Mouse (Mus musculus): ENCODE measurements at regions not wholly inside any gene's neighbourhood (a gene's known extent, or its start where the extent isn't known, plus 50 kb on each side); places are given as distances from the start of the nearest gene placed in this dataset.

DNA sequence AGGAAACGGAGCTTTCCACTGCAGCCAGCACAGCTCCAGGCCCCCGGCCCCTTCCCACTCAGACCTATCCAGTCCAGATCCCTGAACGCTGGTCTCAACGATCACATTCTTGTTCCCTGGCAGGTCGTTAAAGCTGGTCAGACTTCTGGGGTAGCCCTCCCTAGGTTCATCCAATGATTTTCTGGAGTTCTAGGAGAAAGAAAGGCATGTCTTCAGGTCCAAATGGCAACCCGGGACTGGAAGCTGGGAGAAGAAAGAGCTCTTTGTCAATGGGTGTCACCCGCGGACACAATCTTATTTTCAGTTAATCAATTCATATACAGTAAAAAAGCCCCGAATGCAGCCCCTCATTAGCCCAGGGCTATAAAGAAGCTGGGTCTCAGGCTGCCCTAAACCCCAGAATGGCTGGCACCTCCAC, 315.8 kb downstream of the Rab28 start:
- H3K9ac ChIP-seq (ENCODE audit: low read length): no peak overlapping the region
- ATAC-seq (ENCODE audit: low FRiP score, low TSS enrichment) (no peak), DNase-seq (ENCODE audit: low spot score) (no peak)
- H3K27ac ChIP-seq (replicated peaks): no peak overlapping the region
- H3K4me3 ChIP-seq (ENCODE audit: low read depth, low read length): no peak overlapping the region
- no peak overlapping the region for H3K4me2 ChIP-seq (replicated peaks; ENCODE audit: low read depth)
- H3K9me3 ChIP-seq (ENCODE audit: control insufficient read depth, low read length): no peaks in the 10 kb centered on the region
- no peaks in the 10 kb centered on the region for H3K36me3 ChIP-seq (ENCODE audit: control insufficient read depth, insufficient read depth, low read length)
- H3K4me1 ChIP-seq (replicated peaks; ENCODE audit: control insufficient read depth, insufficient read depth): no peaks in the 10 kb centered on the region
- 74% methylated on average over 9 of the region's 9 CpGs for WGBS
- no peak for TF ChIP-seq EP300 (optimal IDR thresholded peaks at IDR 0.05)
- TF ChIP-seq CTCF (IDR thresholded peaks at IDR 0.05; ENCODE audit: low read depth): no peak
- H3K27me3 ChIP-seq (ENCODE audit: control insufficient read depth, insufficient read depth, low read length): no peaks in the 10 kb centered on the region

DNA sequence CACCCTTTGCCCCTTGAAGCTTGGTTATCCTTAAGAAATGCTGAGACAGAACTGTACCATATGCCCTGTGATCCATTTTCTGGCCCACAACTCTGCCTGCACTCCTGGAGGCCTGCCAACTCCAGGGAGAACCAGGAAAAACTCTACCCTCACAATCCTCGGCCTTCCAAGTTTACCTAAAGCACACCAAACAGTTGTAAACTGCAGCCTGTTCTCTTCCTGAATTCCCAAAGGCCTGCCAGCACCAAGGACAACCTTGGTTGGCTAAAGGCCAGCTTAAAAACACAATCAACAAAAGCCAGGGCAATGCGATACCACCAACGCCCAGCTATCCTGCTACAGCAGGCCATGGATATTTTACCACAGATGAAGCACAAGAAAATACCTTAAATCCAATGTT, 334.5 kb downstream of the Rab28 start:
- H3K4me2 ChIP-seq (replicated peaks; ENCODE audit: low read depth): no peak overlapping the region
- no peaks in the 10 kb centered on the region for H3K27me3 ChIP-seq (ENCODE audit: control insufficient read depth, insufficient read depth, low read length)
- 65% methylated on average over 3 of the region's 3 CpGs for WGBS
- no peak overlapping the region for H3K4me3 ChIP-seq (ENCODE audit: low read depth, low read length)
- H3K27ac ChIP-seq (replicated peaks): no peak overlapping the region
- H3K9me3 ChIP-seq (ENCODE audit: control insufficient read depth, low read length): no peaks in the 10 kb centered on the region
- DNase-seq (ENCODE audit: low spot score) (no peak), ATAC-seq (ENCODE audit: low FRiP score, low TSS enrichment) (no peak)
- no peaks in the 10 kb centered on the region for H3K4me1 ChIP-seq (replicated peaks; ENCODE audit: control insufficient read depth, insufficient read depth)
- no peak overlapping the region for H3K9ac ChIP-seq (ENCODE audit: low read length)
- H3K36me3 ChIP-seq (ENCODE audit: control insufficient read depth, insufficient read depth, low read length): no peaks in the 10 kb centered on the region
- TF ChIP-seq EP300 (optimal IDR thresholded peaks at IDR 0.05) (no peak), CTCF (IDR thresholded peaks at IDR 0.05; ENCODE audit: low read depth) (no peak)

DNA sequence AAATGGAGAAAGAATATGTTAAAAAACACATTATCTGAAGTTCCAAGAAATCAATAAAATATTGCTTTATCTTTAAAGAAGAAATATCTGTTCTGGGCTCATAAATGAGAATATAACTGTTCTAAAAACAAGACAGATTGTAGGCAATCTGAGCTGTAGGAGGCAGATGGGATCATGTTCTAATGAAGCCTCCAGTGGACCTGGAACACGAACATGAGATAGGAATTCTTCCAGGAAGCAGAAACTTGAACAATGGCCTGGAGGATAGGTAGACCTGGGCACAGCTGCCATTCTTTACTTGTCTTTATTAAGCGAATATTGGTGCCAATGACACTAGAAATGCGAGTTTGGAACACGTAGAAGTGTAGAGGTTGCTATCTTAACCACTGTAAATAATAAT, 336.5 kb downstream of the Rab28 start:
- no peaks in the 10 kb centered on the region for H3K4me1 ChIP-seq (replicated peaks; ENCODE audit: control insufficient read depth, insufficient read depth)
- no peak overlapping the region for H3K4me2 ChIP-seq (replicated peaks; ENCODE audit: low read depth)
- H3K9ac ChIP-seq (ENCODE audit: low read length): no peak overlapping the region
- DNase-seq (ENCODE audit: low spot score) (no peak), ATAC-seq (ENCODE audit: low FRiP score, low TSS enrichment) (no peak)
- no peaks in the 10 kb centered on the region for H3K27me3 ChIP-seq (ENCODE audit: control insufficient read depth, insufficient read depth, low read length)
- TF ChIP-seq CTCF (IDR thresholded peaks at IDR 0.05; ENCODE audit: low read depth): no peak
- TF ChIP-seq EP300 (optimal IDR thresholded peaks at IDR 0.05): no peak
- no peaks in the 10 kb centered on the region for H3K36me3 ChIP-seq (ENCODE audit: control insufficient read depth, insufficient read depth, low read length)
- no peaks in the 10 kb centered on the region for H3K9me3 ChIP-seq (ENCODE audit: control insufficient read depth, low read length)
- no peak overlapping the region for H3K27ac ChIP-seq (replicated peaks)
- no peak overlapping the region for H3K4me3 ChIP-seq (ENCODE audit: low read depth, low read length)
- WGBS: 77% methylated on average over 4 of the region's 4 CpGs

DNA sequence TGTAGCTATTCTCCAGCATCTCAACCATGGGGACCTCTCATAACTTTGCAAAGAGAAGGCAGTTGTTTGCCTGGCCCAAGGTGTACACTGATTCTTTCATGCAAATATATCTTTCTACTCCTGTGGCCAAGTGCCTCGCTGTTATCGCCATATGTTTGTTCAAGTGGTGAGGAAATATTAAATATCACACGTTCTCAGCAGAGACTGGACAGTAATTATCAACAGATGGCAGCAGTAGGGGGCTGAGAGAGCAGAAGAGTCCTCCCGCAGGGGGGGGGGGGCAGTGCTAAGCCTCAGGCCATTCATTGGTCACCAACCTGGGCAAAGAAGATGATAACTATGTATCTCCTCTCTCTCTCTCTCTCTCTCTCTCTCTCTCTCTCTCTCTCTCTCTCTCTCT, 337.6 kb downstream of the Rab28 start:
- ATAC-seq (ENCODE audit: low FRiP score, low TSS enrichment) (no peak), DNase-seq (ENCODE audit: low spot score) (no peak)
- H3K4me3 ChIP-seq (ENCODE audit: low read depth, low read length): no peak overlapping the region
- no peak for TF ChIP-seq CTCF (IDR thresholded peaks at IDR 0.05; ENCODE audit: low read depth)
- TF ChIP-seq EP300 (optimal IDR thresholded peaks at IDR 0.05): no peak
- no peak overlapping the region for H3K9ac ChIP-seq (ENCODE audit: low read length)
- no peak overlapping the region for H3K27ac ChIP-seq (replicated peaks)
- no peaks in the 10 kb centered on the region for H3K4me1 ChIP-seq (replicated peaks; ENCODE audit: control insufficient read depth, insufficient read depth)
- no peaks in the 10 kb centered on the region for H3K36me3 ChIP-seq (ENCODE audit: control insufficient read depth, insufficient read depth, low read length)
- H3K4me2 ChIP-seq (replicated peaks; ENCODE audit: low read depth): no peak overlapping the region
- H3K9me3 ChIP-seq (ENCODE audit: control insufficient read depth, low read length): no peaks in the 10 kb centered on the region
- H3K27me3 ChIP-seq (ENCODE audit: control insufficient read depth, insufficient read depth, low read length): no peaks in the 10 kb centered on the region
- 38% methylated on average over 4 of the region's 4 CpGs for WGBS

DNA sequence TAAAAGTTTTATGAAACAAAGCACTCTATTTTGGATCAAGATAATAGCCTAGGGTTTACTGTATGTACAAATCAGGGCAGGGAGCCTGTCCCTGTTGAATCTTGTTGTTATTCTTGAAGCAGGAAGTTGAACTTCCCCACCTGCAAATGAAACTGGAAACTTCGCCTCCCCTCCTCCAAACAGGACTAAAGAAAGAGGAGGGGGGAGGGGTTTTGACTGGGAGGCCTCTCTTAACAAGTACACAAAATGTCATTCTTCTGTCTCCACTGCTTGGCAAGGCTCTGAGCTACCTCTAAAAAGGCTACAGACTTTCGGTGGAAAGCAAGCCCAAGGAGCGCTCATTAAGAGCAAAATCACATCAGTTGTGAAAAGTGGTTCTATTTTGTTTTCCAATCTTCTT, 338.1 kb downstream of the Rab28 start:
- Histone ChIP-seq H3K4me3 (ENCODE audit: low read depth, low read length) (no peak overlapping the region), H3K4me1 (replicated peaks; ENCODE audit: control insufficient read depth, insufficient read depth) (no peaks in the 10 kb centered on the region), H3K27me3 (ENCODE audit: control insufficient read depth, insufficient read depth, low read length) (no peaks in the 10 kb centered on the region), H3K4me2 (replicated peaks; ENCODE audit: low read depth) (no peak overlapping the region), H3K9me3 (ENCODE audit: control insufficient read depth, low read length) (no peaks in the 10 kb centered on the region), H3K27ac (replicated peaks) (no peak overlapping the region), H3K36me3 (ENCODE audit: control insufficient read depth, insufficient read depth, low read length) (no peaks in the 10 kb centered on the region), H3K9ac (ENCODE audit: low read length) (no peak overlapping the region)
- no peak for ATAC-seq (ENCODE audit: low FRiP score, low TSS enrichment)
- TF ChIP-seq CTCF (IDR thresholded peaks at IDR 0.05; ENCODE audit: low read depth) (no peak), EP300 (optimal IDR thresholded peaks at IDR 0.05) (no peak)
- WGBS: 47% methylated on average over 3 of the region's 3 CpGs
- DNase-seq (ENCODE audit: low spot score): no peak

DNA sequence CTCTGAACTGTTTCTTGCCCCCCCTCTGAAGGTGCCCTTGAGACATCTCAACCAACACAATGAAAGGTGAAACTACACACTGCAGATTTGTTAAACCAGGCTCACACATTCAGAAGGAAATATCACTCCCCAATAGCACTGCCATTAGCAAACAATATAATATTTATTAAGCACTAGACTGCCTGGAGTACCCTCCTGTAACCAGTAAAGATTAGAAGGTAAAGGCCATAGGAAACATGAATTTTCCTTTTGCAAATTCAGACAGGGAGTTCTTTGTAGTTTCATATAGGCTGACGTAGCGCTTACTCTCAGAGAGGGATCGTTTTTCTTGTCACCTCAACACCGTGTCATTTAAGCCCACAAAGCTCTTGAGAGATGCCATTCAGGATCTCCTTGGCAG, 342.1 kb downstream of the Rab28 start:
- ATAC-seq (ENCODE audit: low FRiP score, low TSS enrichment) (no peak), DNase-seq (ENCODE audit: low spot score) (no peak)
- H3K9ac ChIP-seq (ENCODE audit: low read length): no peak overlapping the region
- no peak overlapping the region for H3K4me3 ChIP-seq (ENCODE audit: low read depth, low read length)
- no peaks in the 10 kb centered on the region for H3K27me3 ChIP-seq (ENCODE audit: control insufficient read depth, insufficient read depth, low read length)
- H3K36me3 ChIP-seq (ENCODE audit: control insufficient read depth, insufficient read depth, low read length): no peaks in the 10 kb centered on the region
- no peak overlapping the region for H3K27ac ChIP-seq (replicated peaks)
- H3K9me3 ChIP-seq (ENCODE audit: control insufficient read depth, low read length): no peaks in the 10 kb centered on the region
- no peak for TF ChIP-seq EP300 (optimal IDR thresholded peaks at IDR 0.05)
- no peak for TF ChIP-seq CTCF (IDR thresholded peaks at IDR 0.05; ENCODE audit: low read depth)
- H3K4me2 ChIP-seq (replicated peaks; ENCODE audit: low read depth): no peak overlapping the region
- H3K4me1 ChIP-seq (replicated peaks; ENCODE audit: control insufficient read depth, insufficient read depth): no peaks in the 10 kb centered on the region
- 70% methylated on average over 4 of the region's 4 CpGs for WGBS
